Mouse (Mus musculus) bone marrow, adult 2 months (tissue): ENCODE results near the gene Nrg4. TPM values are rescaled to one million over a fixed set of nuclear protein-coding genes. Genes with fewer than 3 reads are reported as not detected.

Experiments
- H3K27ac ChIP-seq: fragments of 200-500 bp; 2 replicates; pipeline ENCODE4 v1.5.1; 2012; ENCODE audit warnings: low read depth, mild to moderate bottlenecking, control low read depth, inconsistent platforms, low read length; ENCODE audit not compliant: control insufficient read depth, poor library complexity, insufficient read depth
- H3K4me1 ChIP-seq: fragments of 200-500 bp; 2 replicates; pipeline ENCODE4 v1.6.1; 2011; ENCODE audit warnings: low read length; ENCODE audit not compliant: control insufficient read depth, insufficient read depth
- H3K4me3 ChIP-seq: fragments of 200-500 bp; replicated peaks from 2 replicates; pipeline ENCODE3; 2011; ENCODE audit warnings: mild to moderate bottlenecking, low read depth, low read length, control low read depth; ENCODE audit not compliant: control insufficient read depth
- CTCF ChIP-seq: fragments of 200-500 bp; IDR thresholded peaks from 2 replicates; pipeline ENCODE4 v1.5.1; 2011; ENCODE audit warnings: low read length, control low read depth; ENCODE audit not compliant: control insufficient read depth, insufficient read depth
- POLR2A ChIP-seq: fragments of 200-500 bp; IDR thresholded peaks from 2 replicates; pipeline ENCODE4 v1.6.1; 2011; ENCODE audit warnings: low read depth, mild to moderate bottlenecking, control low read depth, low read length, borderline replicate concordance; ENCODE audit not compliant: control insufficient read depth
- WGBS: fragments of 180-500 bp; shearing (Covaris S2); methylation state at CpG from one replicate; pipeline ENCODE4 v1.1.7; 2018; 5-methylcytosine and 5-hydroxymethylcytosine counted together
- polyA plus RNA-seq: library from polyadenylated mRNA; stranded (reverse); fragments of >200 nt; gene quantifications from 2 replicates; pipeline ENCODE4 v1.2.4, GENCODE M21; 2011; ENCODE audit warnings: low replicate concordance; ENCODE audit not compliant: missing spikeins, insufficient read depth, insufficient read length

The Nrg4 gene
- polyA plus RNA-seq, 1 experiment, result 1.2 TPM

GRCm38 (mm10) chr9:55307557-55307956 is 19.1 kb downstream of the Nrg4 start:
- 13% methylated on average over 5 of the region's 5 CpGs for WGBS
- Histone ChIP-seq H3K4me3 (no peak overlapping the region), H3K4me1 (peaks cover 2% of the 10 kb centered on the region; the same call in 1 of the 2 replicates), H3K27ac (no peak overlapping the region)
- TF ChIP-seq POLR2A (no peak), CTCF (no peak)

GRCm38 (mm10) chr9:55307066-55307465 is 19.6 kb downstream of the Nrg4 start:
- no peak overlapping the region for H3K27ac ChIP-seq
- no peak for TF ChIP-seq POLR2A
- TF ChIP-seq CTCF, result no peak
- whole genome bisulfite sequencing, result 19% methylated on average over 2 of the region's 2 CpGs
- H3K4me1 ChIP-seq, result peaks cover 2% of the 10 kb centered on the region; the same call in 1 of the 2 replicates
- no peak overlapping the region for H3K4me3 ChIP-seq

GRCm38 (mm10) chr9:55296221-55296620 is 30.4 kb downstream of the Nrg4 start:
- Histone ChIP-seq H3K4me3 (no peak overlapping the region), H3K4me1 (no peaks in the 10 kb centered on the region), H3K27ac (no peak overlapping the region)
- 12% methylated on average over 2 of the region's 2 CpGs for WGBS
- TF ChIP-seq POLR2A (no peak), CTCF (no peak)

DNA sequence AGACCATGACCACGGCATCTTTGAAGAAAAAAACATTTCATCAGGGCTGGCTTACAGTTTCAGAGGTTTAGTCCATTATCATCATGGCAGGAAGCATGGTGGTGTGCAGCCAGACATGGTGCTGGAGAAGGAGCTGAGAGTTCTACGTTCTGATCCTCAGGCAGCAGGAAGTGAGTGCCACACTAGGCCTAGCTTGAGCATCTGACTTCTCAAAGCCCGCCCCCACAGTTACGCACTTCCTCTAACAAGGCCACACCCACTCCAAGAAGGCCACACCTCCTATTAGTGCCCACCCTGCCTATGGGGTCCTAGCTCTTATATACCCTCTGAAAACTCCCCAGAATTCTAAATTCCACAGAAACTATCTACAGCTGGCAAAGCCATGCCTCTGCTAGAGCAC is 34.7 kb downstream of the Nrg4 start:
- 79% methylated on average over 4 of the region's 4 CpGs for WGBS
- H3K4me3 ChIP-seq, result no peak overlapping the region
- H3K4me1 ChIP-seq, result no peaks in the 10 kb centered on the region
- TF ChIP-seq CTCF, result no peak
- no peak for TF ChIP-seq POLR2A
- H3K27ac ChIP-seq, result no peak overlapping the region

GRCm38 (mm10) chr9:55289475-55290198 is 37.0 kb downstream of the Nrg4 start:
- WGBS, result 68% methylated on average over 3 of the region's 3 CpGs
- H3K4me3 ChIP-seq, result no peak overlapping the region
- no peaks in the 10 kb centered on the region for H3K4me1 ChIP-seq
- TF ChIP-seq CTCF, result no peak
- TF ChIP-seq POLR2A, result no peak
- no peak overlapping the region for H3K27ac ChIP-seq

DNA sequence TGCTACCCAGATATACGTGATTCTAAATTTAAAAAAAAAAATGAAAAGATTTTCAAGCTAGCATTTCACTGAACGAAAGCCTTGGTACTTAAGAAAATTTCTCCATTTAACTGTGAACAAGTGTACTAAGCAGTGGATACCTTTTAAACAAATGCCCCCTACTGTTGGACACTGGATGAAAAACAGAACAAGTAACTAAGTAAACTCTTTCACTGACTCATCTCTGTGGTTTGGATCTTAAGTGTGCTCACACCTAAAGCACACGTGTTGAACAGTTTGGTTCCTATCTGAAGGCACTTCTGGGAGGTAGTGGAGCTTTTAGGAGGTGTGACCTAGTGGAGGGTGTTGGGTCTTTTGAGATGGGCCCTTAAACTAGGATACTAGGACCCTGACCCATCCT is 41.4 kb downstream of the Nrg4 start:
- TF ChIP-seq POLR2A, result no peak
- 37% methylated on average over 3 of the region's 3 CpGs for WGBS

GRCm38 (mm10) chr9:55283516-55283915 is 43.1 kb downstream of the Nrg4 start:
- no peak overlapping the region; the same call in 1 of the 2 replicates for H3K27ac ChIP-seq
- WGBS, result under 1% methylated on average over 14 of the region's 14 CpGs

More for the DNA sequence above, 41.4 kb downstream of the Nrg4 start:
- Histone ChIP-seq H3K27ac (no peak overlapping the region), H3K4me3 (no peak overlapping the region), H3K4me1 (peaks cover 1% of the 10 kb centered on the region; the same call in 1 of the 2 replicates)

GRCm38 (mm10) chr9:55279114-55279825 is 47.4 kb downstream of the Nrg4 start:
- Histone ChIP-seq H3K4me3 (no peak overlapping the region), H3K27ac (no peak overlapping the region), H3K4me1 (peaks cover 4% of the 10 kb centered on the region; the same call in 1 of the 2 replicates)
- TF ChIP-seq CTCF (no peak), POLR2A (no peak)
- 66% methylated on average over 8 of the region's 8 CpGs for WGBS

More at GRCm38 (mm10) chr9:55283516-55283915, 43.1 kb downstream of the Nrg4 start:
- H3K4me3 ChIP-seq, result peak overlapping the region; percentile 59
- peaks cover 1% of the 10 kb centered on the region; the same call in 1 of the 2 replicates for H3K4me1 ChIP-seq
- TF ChIP-seq CTCF, result no peak
- no peak for TF ChIP-seq POLR2A
